Mouse (Mus musculus): ENCODE data around the gene Sec1.

- TF ChIP-seq POLR2A (IDR thresholded peaks at IDR 0.05; ENCODE audit: insufficient read length, low read depth): no peak
- TF ChIP-seq E2F4 (IDR thresholded peaks at IDR 0.05; ENCODE audit: insufficient read depth): no peak
- no peak for TF ChIP-seq TCF3 (IDR thresholded peaks at IDR 0.05; ENCODE audit: insufficient read length, low read depth)
- TF ChIP-seq TCF12 (IDR thresholded peaks at IDR 0.05; ENCODE audit: insufficient read depth, poor library complexity, severe bottlenecking): no peak
- TF ChIP-seq USF1 (IDR thresholded peaks at IDR 0.05; ENCODE audit: low read depth): no peak
- TF ChIP-seq POLR2AphosphoS2 (IDR thresholded peaks at IDR 0.05; ENCODE audit: insufficient read length, low read depth): no peak
- no peak for TF ChIP-seq MAX (IDR thresholded peaks at IDR 0.05; ENCODE audit: low read depth)
- TF ChIP-seq REST (IDR thresholded peaks at IDR 0.05; ENCODE audit: insufficient read depth, insufficient read length): no peak
Observed at GRCm38 (mm10) chr7:45699523-45700141, 5.4 kb upstream of the Sec1 start, which contains the start of gene Car11.

All from myocyte (in vitro differentiated cells).